Mouse (Mus musculus) thymus, adult 2 months (tissue): ENCODE data around the gene Nuf2. TPM values are rescaled to one million over a fixed set of nuclear protein-coding genes. Genes with fewer than 3 reads are reported as not detected.

ENCODE experiments used
- DNase-seq: peaks from one replicate; pipeline ENCODE4 v3.0.0; 2021
- H3K27ac ChIP-seq: fragments of 200-500 bp; 2 replicates; pipeline ENCODE4 v1.5.1; 2012; ENCODE audit warnings: low read length, control low read depth; ENCODE audit not compliant: control insufficient read depth, insufficient read depth
- H3K27me3 ChIP-seq: fragments of 200-500 bp; 2 replicates; pipeline ENCODE4 v1.6.1; 2012; ENCODE audit warnings: mild to moderate bottlenecking, low read length, moderate library complexity, mixed read lengths; ENCODE audit not compliant: control insufficient read depth, insufficient read depth
- H3K36me3 ChIP-seq: fragments of 200-500 bp; 2 replicates; pipeline ENCODE4 v1.6.1; 2012; ENCODE audit warnings: mild to moderate bottlenecking, low read length, moderate library complexity; ENCODE audit not compliant: control insufficient read depth, insufficient read depth
- H3K4me1 ChIP-seq: fragments of 200-500 bp; replicated peaks from 2 replicates; pipeline ENCODE4 v1.6.1; 2012; ENCODE audit warnings: low read length; ENCODE audit not compliant: control insufficient read depth, insufficient read depth
- H3K4me3 ChIP-seq: fragments of 200-500 bp; 2 replicates; pipeline ENCODE4 v1.5.1; 2012; ENCODE audit warnings: mild to moderate bottlenecking, low read length, control low read depth, moderate library complexity; ENCODE audit not compliant: control insufficient read depth, insufficient read depth
- CTCF ChIP-seq: fragments of 200-500 bp; IDR thresholded peaks from 2 replicates; pipeline ENCODE4 v1.5.1; 2012; ENCODE audit warnings: mild to moderate bottlenecking, control low read depth, low read length, moderate library complexity, borderline replicate concordance; ENCODE audit not compliant: control insufficient read depth, poor library complexity, insufficient read depth; ENCODE audit errors: extremely low read depth
- POLR2A ChIP-seq: fragments of 200-500 bp; IDR thresholded peaks from 2 replicates; pipeline ENCODE4 v1.6.1; 2012; ENCODE audit warnings: mild to moderate bottlenecking, low read length, control low read depth, moderate library complexity; ENCODE audit not compliant: control insufficient read depth, poor library complexity, insufficient read depth; ENCODE audit errors: extremely low read depth
- WGBS: fragments of 180-500 bp; shearing (Covaris S2); methylation state at CpG from one replicate; pipeline ENCODE4 v1.1.7; 2018; 5-methylcytosine and 5-hydroxymethylcytosine counted together
- polyA plus RNA-seq: library from polyadenylated mRNA; depleted of rRNA; stranded (reverse); fragments of >200 nt; gene quantifications from 2 replicates; pipeline ENCODE4 v1.2.3, GENCODE M21; 2012; rRNA removed

The Nuf2 gene
- polyA plus RNA-seq, 1 experiment, result 7.2 TPM

DNA sequence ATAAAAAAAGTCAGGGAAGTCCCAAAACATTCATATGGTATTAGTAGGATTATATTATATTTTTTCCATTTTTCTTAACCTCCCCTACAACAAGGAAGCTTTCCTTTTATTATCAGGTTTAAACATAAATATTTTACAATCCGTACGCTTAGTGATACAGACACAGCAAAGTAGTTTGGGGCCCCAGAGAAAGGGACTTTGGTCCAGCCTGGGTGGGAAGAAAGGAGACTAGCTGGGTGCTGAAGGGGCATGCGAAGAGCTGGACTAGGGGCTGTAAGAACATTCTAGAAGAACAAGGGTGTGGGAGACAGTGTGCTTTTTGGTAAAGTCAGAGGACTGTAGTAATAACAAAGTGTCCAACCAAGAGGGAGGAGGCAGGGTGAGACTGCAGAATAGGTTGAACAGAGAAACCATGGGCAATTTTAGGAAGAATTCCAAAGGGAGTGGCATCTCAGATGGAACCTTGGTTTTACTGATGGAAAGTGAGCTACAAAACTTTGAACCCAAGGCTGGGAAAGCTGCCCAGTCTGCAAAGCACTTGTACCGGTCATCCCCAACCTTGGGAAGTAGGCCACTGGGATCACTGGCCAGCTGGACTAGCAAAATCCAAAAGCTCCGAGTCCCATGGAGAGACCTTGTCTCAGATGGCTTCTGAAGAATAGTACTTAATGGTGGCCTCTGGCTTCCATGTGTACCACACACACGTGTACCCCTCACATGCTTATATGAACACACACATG, 48.5 kb downstream of the Nuf2 start:
- no peak for DNase-seq
- WGBS, result 98% methylated on average over 6 of the region's 6 CpGs
- Histone ChIP-seq H3K4me1 (no peaks in the 10 kb centered on the region), H3K4me3 (no peak overlapping the region), H3K27me3 (no peaks in the 10 kb centered on the region), H3K27ac (no peak overlapping the region), H3K36me3 (no peaks in the 10 kb centered on the region)
- TF ChIP-seq CTCF (no peak), POLR2A (no peak)

DNA sequence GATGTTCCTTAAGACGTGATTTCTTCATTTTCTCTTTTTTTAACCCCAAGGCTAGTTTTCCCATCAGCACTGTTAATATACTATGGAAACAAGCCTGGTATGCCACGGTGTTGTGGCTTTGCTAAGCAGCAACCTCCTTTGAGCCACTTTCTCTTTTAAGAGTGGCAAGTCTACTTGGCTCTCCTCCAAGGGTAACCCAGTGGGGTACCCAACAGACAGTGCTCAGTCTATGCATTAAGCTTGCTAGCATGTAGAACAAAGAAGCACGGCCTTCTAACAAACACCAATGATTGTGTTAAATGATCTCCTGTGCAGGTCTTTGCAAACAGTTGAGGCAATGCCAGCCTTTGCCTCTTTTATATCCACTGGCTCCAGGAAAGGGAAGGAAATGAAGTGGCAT, 60.1 kb downstream of the Nuf2 start:
- DNase-seq, result no peak

DNA sequence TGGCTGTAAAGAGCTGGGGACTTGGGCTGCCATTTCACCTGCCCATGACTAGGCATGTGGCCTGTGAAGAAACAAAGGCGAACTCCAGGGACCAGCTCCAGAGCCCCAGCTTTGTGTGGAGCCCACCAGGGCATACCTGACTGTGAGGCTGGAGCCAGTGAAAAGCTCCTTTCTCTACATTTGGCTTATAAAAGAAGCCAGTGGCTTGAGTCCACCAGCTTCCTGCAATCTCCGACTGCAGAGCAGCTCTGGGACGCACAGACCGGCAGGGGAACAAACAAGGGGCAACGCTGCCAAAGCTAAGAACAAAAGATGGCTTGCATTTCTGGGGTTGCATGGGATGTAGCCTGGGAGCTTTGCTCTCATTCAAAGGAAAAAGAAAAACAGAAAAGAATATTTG, 63.5 kb downstream of the Nuf2 start:
- Histone ChIP-seq H3K4me1 (no peaks in the 10 kb centered on the region), H3K36me3 (no peaks in the 10 kb centered on the region), H3K27me3 (no peaks in the 10 kb centered on the region), H3K27ac (no peak overlapping the region), H3K4me3 (no peak overlapping the region)
- DNase-seq, result no peak
- 87% methylated on average over 5 of the region's 5 CpGs for WGBS
- TF ChIP-seq POLR2A (no peak), CTCF (no peak)

More for the DNA sequence above, 60.1 kb downstream of the Nuf2 start:
- H3K27ac ChIP-seq, result no peak overlapping the region
- TF ChIP-seq CTCF, result no peak
- TF ChIP-seq POLR2A, result no peak
- no peaks in the 10 kb centered on the region for H3K4me1 ChIP-seq
- no peak overlapping the region for H3K4me3 ChIP-seq
- no peaks in the 10 kb centered on the region for H3K27me3 ChIP-seq
- H3K36me3 ChIP-seq, result no peaks in the 10 kb centered on the region
- 74% methylated on average over 3 of the region's 3 CpGs for WGBS

DNA sequence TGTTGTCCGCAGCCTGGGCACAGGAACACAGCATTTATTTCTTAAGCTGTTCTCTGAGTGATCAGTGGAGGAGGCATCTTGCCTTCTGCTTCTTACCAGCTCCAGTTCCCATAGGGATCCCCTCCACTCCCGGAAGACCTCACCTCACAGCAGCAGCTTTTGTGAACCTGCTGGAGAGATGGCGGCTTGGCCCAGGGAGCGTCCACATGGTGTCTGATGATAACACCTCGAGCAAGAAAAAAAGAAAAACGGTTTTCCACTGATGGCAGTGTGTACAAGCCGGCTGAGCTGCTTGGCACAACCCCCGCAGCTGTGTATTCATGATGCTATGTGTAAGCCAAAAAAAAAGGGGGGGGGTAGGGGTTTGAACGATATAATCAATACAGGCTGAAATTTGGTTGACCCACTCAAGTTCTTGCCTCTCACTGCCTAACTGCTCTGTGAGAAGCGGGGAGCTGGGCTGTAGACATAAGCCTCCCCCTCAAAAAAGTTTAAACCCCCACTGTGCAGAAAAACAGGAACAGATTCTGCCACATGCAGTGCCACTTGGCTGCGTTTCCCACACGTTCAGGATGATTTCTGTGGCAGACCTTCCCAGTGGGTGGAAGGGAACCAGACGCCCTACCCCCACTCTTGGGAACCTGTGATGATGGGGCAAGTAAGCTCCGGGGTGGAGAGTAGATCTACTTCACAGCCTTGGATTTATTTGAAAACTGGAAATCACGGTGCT, 68.7 kb downstream of the Nuf2 start:
- H3K4me1 ChIP-seq, result no peaks in the 10 kb centered on the region
- no peak overlapping the region for H3K27ac ChIP-seq
- no peak for TF ChIP-seq CTCF
- TF ChIP-seq POLR2A, result no peak
- WGBS, result 74% methylated on average over 15 of the region's 15 CpGs
- no peak for DNase-seq
- no peak overlapping the region for H3K4me3 ChIP-seq
- no peaks in the 10 kb centered on the region for H3K36me3 ChIP-seq
- H3K27me3 ChIP-seq, result no peaks in the 10 kb centered on the region

DNA sequence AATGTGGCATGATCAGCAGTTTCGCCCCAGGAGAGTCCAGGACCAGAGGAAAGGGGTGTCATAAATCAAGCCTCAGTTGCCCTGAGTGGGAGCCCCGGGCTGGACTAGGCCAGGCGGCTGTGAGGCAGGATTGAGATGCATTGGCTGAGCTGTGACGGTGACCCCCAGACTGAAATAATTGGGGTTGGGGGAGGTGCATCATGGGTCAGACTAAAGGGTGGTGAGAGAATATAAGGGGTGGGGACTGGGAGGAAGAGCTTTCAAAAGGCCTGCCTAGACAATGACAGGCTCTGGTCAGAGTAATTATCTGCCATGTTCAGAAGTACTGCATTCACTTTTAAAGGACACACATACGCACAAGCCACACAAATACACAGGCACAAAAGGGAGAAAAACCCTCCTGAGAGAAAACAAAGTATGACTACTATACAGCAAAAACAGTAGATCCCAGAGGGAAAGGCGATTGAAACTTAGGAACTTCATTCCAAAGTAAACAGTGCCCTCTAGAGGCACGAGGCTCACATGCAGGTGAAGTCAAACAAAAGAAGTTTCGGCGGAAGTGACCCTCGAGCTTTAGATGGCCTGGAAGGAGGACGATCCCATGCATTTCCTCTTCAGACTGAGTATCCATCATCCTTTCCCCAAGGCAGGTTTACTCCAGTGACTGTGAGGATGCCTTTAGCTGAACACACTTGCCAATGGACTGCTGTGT, 72.0 kb downstream of the Nuf2 start:
- TF ChIP-seq CTCF (no peak), POLR2A (no peak)
- WGBS, result 35% methylated on average over 11 of the region's 11 CpGs
- H3K36me3 ChIP-seq, result no peaks in the 10 kb centered on the region
- H3K27ac ChIP-seq, result no peak overlapping the region
- peak; percentile 7 for DNase-seq
- H3K27me3 ChIP-seq, result no peaks in the 10 kb centered on the region
- H3K4me1 ChIP-seq, result no peaks in the 10 kb centered on the region
- no peak overlapping the region for H3K4me3 ChIP-seq

Other genes with a start within 250 kb of the Nuf2 start
- 9.5 and 10.0 TPM in 2 replicates for gene Rgs5, start 124.0 kb upstream of the Nuf2 start, polyA plus RNA-seq
- gene Rgs4, start 216.2 kb upstream of the Nuf2 start, polyA plus RNA-seq, result 2.7 and 4.2 TPM in 2 replicates